In the genomic region with DNA sequence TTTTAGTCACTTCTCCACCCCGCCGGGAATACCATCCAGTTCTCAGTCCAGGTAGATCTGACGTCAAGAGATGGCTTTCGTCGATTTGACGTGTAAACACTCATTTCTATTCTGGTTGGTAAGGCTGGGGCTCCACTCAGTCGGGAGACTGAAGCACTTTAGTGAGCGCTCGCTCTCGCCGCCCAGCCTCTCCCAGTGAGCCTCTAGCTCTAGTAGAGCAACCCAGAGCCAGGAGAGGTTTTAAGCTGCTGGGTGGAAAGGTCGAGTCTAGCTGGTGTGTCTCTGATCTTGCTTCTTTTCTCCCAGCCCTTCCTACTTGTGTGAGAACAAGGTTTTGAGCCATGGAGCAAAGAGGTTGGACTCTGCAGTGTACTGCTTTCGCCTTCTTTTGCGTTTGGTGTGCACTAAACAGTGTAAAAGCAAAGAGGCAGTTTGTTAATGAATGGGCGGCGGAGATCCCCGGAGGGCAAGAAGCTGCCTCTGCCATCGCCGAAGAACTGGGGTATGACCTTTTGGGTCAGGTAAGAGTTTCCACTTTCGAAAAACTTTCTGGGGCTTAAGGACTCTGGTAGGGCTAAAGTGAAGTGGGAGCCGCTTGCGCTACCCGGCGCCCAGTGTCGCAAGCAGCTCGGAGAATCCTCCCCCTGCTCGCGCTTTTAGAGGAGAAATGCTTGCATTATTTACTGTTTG, we compare ENCODE assay signal across 7 mouse cellular contexts. TPM values are rescaled to one million over a fixed set of nuclear protein-coding genes. Genes with fewer than 3 reads are reported as not detected.
DNase-seq lines count a peak whose midpoint lies in the region; ATAC-seq and TF ChIP-seq lines count a peak whose summit lies in the region.

A gene (plus strand): TSS at position 106 of the 690 bp plus-strand sequence.

- WGBS in hindbrain, postnatal 0 days = under 1% methylated on average over 28 of the region's 28 CpGs
- WGBS in liver, embryonic 13.5 days (ENCODE audit: insufficient replicate concordance) = 2% methylated on average over 28 of the region's 28 CpGs

- no peaks in the 10 kb centered on the region for H3K27me3 ChIP-seq in hindbrain, postnatal 0 days (ENCODE audit: insufficient read depth, low read length)
- H3K27me3 ChIP-seq in liver, embryonic 13.5 days = peaks cover 28% of the 10 kb centered on the region

- H3K27ac ChIP-seq in hindbrain, postnatal 0 days = no peak within 1 kb of the TSS
- no peak within 1 kb of the TSS for H3K27ac ChIP-seq in liver, embryonic 13.5 days

- no peaks in the 10 kb centered on the region for H3K9me3 ChIP-seq in hindbrain, postnatal 0 days (ENCODE audit: low read length)
- H3K9me3 ChIP-seq in liver, embryonic 13.5 days (replicated peaks) = no peaks in the 10 kb centered on the region

- H3K4me2 ChIP-seq in hindbrain, postnatal 0 days (ENCODE audit: low read depth, low read length) = peak within 1 kb of the TSS; percentile 85
- peak within 1 kb of the TSS; percentile 44 for H3K4me2 ChIP-seq in liver, embryonic 13.5 days

- H3K4me1 ChIP-seq in hindbrain, postnatal 0 days (ENCODE audit: insufficient read depth, low read length) = no peaks in the 10 kb centered on the region
- no peaks in the 10 kb centered on the region for H3K4me1 ChIP-seq in liver, embryonic 13.5 days (replicated peaks)

- DNase-seq in ES-CJ7 (ENCODE audit: low read depth, low spot score) = peak; percentile 27
- peak; percentile 65 for DNase-seq in ZHBTc4 (ENCODE audit: low read depth, low spot score)
- peak; percentile 48 for DNase-seq in embryo, embryonic 9.5 days (ENCODE audit: extremely low spot score)
- peak; percentile 38 for DNase-seq in hindbrain, postnatal 0 days (ENCODE audit: low spot score)
- no peak for DNase-seq in liver, embryonic 13.5 days
- peak; percentile 20 for DNase-seq in right cerebral cortex, postnatal 14 days
- no peak for DNase-seq in ovary, postnatal 36 days (ENCODE audit: low spot score)

- no peaks in the 10 kb centered on the region for H3K36me3 ChIP-seq in hindbrain, postnatal 0 days (ENCODE audit: insufficient read depth, low read length)
- H3K36me3 ChIP-seq in liver, embryonic 13.5 days = no peaks in the 10 kb centered on the region

- ATAC-seq in hindbrain, postnatal 0 days = peak; percentile 72
- ATAC-seq in liver, embryonic 13.5 days (ENCODE audit: low read depth) = no peak

- peak within 1 kb of the TSS; percentile 45 for H3K9ac ChIP-seq in hindbrain, postnatal 0 days (replicated peaks; ENCODE audit: low read length)
- H3K9ac ChIP-seq in liver, embryonic 13.5 days = no peak within 1 kb of the TSS

- peak within 1 kb of the TSS; percentile 60 for H3K4me3 ChIP-seq in hindbrain, postnatal 0 days (ENCODE audit: low read length)
- H3K4me3 ChIP-seq in liver, embryonic 13.5 days (replicated peaks) = peak within 1 kb of the TSS; percentile 22

- no peak for TF ChIP-seq CTCF in hindbrain, postnatal 0 days (IDR thresholded peaks at IDR 0.05; ENCODE audit: low read depth)

RNA-seq across cellular contexts. Expression of the gene that starts here (rescaled TPM):
- 3.1 and 4.4 TPM in 2 replicates for total RNA-seq in hindbrain, postnatal 0 days (2014; rRNA removed)
- 3.7 and 3.8 TPM in 2 replicates for polyA plus RNA-seq in hindbrain, postnatal 0 days (2015; fragmentation: Nextera tagmentation; extraction: Ambion mirVana)
- not detected in 2 replicates for polyA plus RNA-seq in liver, embryonic 13.5 days (2015; fragmentation: Nextera tagmentation; extraction: Ambion mirVana)

Comparison
In these comparisons a context has a peak if more than half of its experiments do, and no peak if none do; other contexts are left out.
1. DNase-seq: peak in ES-CJ7 (single experiment), ZHBTc4 (single experiment), embryo, embryonic 9.5 days (single experiment), hindbrain, postnatal 0 days (single experiment) and right cerebral cortex, postnatal 14 days (single experiment); none in liver, embryonic 13.5 days (single experiment) and ovary, postnatal 36 days (single experiment).